Mouse (Mus musculus): ENCODE results near the gene Icmt. TPM values are rescaled to one million over a fixed set of nuclear protein-coding genes. Genes with fewer than 3 reads are reported as not detected.
A peak's percentile ranks its signal among the peaks of the same experiment; 100 is the strongest.

Icmt gene
- total RNA-seq, 4 experiments from 2014 or later = 19.3 to 27.2 (median 21.6) TPM

DNA sequence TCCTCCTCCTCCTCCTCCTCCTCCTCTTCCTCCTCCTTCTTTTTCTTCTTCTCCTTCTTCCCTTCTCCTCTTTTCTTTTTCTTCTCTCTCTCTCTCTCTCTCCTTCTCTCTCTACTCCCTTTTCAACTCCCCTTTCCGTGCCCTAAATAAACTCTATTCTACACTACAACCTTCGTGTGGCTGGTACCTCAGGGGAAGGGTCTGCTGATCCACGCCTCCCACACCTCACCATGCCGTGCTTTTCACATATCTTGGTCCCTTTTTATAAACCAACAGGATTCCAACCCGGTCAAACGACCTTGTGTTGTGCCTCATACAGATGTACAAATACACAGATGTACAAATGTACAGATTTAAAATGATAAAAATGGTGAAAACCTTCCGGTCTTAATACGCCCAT, 656 bp upstream of the Icmt start:
- no peak for DNase-seq (ENCODE audit: low spot score in 2 of 2)

- no peak for DNase-seq (ENCODE audit: low spot score in 2 of 2)
Observed at GRCm38 (mm10) chr4:152298836-152299235, 1.8 kb downstream of the Icmt start.

DNA sequence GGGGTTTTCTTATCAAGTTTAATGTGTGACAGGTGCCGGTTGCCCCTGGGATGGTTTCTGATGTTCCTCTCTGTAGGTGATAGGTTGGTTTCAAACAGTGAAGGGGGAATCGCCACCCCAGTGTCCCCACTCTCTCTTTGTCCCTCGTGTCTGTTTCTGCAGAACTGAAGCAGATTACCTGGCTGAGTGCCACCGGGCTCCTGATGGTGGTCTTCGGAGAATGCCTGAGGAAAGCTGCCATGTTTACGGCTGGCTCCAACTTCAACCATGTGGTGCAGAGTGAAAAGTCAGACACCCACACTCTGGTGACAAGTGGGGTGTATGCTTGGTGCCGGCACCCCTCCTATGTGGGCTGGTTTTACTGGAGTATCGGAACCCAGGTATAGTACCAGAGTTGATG, 3.3 kb downstream of the Icmt start:
- no peak for DNase-seq (ENCODE audit: low spot score in 2 of 2)

DNA sequence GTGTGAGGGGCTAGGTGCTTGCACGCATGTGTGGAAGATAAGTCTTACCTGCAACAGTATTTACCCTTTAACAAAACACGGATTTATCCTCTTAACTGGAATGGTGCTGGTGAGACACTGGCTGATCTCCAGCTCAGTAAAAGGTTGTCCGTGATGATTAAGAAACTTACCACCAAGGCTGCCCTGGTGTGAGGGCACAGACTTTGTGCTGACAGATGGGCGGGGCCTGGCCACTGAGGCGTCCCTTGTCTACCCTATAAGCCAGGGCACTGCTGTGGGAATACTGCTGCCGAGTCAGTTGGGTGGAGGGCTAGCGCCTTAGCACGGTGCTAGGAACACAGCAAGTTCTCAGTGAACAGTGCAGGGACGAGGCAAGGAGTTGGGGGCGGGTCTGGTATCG, 5.0 kb downstream of the Icmt start:
- DNase-seq (ENCODE audit: low spot score in 2 of 2) = no peak

DNA sequence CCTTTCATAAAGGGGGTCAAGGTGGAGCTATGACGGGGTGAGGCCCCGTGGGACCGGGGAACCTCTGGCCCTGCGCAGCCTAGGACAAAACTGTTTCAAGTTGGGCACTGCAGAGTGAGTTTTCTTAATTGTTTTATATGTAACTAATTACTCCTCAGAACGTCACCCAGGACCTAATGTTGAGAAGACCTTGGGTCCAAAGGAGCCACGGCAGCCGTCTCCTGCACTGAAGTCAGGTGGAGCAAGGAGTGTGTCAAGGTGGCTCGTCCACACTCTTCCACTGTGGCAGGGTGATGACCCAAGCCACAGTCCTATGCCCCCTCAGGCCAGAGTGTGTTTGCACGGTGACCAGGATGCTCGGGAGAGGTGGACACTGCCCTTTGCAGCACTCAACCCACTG, 6.1 kb downstream of the Icmt start:
- DNase-seq (ENCODE audit: low spot score in 2 of 2) = no peak

DNA sequence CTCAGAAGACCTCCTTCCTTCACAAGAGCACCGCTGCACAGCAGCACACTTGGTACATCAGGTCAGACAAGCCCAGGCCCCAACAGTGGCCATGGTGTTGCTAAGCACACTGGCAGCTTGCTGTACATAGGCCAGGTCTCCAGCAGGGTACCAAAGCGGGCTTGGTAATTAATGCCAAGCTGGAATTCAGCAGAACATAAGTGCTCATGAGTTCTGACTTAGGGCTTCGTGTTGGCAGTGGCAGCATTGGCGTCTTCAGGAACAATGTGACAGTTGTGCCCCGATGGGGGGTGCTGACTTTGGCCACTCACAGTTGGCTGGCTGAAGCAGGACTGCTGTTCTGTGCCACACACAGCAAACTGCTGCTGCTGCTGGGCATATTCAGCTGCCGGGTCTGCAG, 7.7 kb downstream of the Icmt start:
- DNase-seq (ENCODE audit: low spot score in 2 of 2) = no peak

DNA sequence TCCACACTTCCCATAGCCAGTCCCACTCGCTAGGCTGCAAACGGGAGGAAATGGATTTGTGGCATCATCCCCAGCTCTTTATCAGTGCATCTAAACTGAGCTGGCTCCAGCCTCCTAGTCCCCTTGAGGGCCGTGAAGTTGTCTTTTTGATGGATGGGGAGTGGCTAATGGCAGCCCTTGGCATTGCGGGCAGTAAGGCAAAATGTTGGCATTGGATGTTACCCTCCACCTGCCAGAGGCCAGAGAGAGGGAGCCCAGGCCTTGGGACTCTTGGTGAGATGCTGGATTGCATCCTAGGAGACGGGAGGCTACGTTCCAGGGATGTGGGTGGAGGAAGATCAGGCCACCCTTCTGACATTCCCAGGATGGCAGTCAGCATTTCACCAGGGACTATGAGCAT, 9.0 kb downstream of the Icmt start:
- DNase-seq (ENCODE audit: low spot score in 2 of 2) = no peak

DNA sequence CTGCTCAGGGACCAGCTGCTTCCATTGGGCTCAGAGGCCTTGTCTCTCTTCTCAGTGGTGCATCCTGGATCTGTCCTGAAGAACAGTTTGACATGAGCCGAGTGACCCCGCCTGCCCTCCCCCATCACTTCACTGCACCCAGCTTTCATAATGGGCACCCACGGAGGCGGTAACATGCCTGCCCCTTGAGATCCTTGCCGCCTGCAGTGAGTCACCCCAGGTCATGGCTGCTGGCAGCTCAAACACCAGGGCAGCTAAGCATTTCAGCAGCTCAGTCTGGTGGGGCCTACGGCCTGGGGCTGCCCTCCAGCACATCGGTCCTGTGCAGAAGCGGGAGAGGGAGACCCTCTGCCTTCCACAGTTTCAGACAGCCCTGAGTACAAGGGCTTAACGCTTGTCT, 10.5 kb downstream of the Icmt start:
- DNase-seq (ENCODE audit: low spot score in 2 of 2) = no peak

DNA sequence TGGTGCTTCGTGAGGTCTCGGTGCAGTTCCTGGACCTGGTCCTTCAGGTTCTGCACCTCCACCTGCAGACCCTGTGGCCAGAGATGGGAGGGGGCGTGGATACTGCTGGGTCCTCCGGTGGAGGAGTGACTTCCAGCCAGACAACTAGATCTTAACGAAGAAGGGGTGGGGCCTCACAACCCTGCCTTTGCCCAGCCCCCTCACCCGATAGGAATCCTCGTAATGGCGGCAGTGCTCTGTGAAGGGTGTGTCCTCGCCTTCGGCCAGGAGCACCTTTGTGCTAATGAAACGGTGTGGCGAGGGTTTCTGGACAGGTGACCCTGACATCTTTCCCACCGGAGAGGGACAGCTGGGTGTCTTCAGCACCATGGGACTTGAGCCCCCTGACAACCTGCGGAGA, 15.2 kb downstream of the Icmt start:
- DNase-seq (ENCODE audit: low spot score in 2 of 2) = no peak

DNA sequence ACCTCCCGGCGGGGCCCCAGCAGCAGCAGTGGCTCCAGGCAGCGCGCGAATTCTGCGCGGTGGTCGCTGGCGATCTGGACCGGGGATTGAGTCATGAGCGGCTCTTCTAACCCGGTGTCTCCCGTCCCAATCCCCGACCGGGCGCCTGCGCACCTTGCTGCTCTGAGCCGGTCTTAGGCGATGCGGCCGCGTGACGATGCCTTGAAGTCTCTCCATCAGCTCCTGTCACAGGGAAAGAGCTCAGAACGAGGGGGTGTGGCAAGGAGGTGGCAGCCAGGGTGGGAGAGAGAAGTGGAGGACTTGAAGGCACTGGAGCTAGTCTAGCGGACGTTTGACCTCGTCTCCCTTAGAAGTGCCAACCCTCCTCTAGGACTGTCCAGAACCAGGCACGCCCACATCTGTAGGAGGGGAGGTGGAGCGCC, 16.2 kb downstream of the Icmt start:
- no peak for DNase-seq (ENCODE audit: low spot score in 2 of 2)

GRCm38 (mm10) chr4:152313934-152314333, 16.9 kb downstream of the Icmt start:
- no peak for DNase-seq (ENCODE audit: low spot score in 2 of 2)

DNA sequence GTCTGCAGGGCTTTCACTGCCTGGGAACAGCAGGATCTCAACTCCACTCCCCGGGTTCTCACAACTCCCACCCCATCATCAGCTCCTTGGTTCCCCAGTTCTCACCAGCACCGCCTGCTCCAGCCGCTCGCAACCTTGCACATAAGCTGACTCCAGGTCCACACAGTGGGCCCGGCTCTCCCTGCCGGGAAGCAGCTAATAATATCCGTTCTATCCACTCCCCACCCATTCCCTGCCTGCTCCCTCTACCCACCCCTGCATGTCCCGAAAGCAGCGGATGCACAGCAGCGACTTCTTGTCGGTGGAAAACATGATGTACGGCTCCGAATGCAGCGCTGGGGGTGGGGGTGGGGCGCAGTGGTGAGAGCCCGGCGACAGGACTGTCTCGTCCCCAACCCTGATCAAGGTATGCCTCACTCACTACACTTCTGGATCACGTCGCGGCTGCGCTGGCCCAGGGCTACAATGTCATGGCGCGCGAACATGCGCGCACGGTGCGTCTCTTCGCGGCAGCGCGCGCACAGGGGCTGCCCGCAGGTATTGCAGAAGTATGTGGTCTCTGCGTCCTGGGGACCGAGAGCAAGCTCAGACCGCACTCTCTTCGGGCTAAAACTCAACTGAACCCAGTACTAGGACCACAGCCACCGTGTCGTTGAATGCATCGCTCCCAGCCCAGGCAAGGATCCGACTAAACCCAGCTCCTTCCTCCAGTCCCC, 18.6 kb downstream of the Icmt start:
- no peak for DNase-seq (ENCODE audit: low spot score in 2 of 2)

- no peak for DNase-seq (ENCODE audit: low spot score in 2 of 2)
Observed at GRCm38 (mm10) chr4:152317631-152318033, 20.6 kb downstream of the Icmt start.

DNA sequence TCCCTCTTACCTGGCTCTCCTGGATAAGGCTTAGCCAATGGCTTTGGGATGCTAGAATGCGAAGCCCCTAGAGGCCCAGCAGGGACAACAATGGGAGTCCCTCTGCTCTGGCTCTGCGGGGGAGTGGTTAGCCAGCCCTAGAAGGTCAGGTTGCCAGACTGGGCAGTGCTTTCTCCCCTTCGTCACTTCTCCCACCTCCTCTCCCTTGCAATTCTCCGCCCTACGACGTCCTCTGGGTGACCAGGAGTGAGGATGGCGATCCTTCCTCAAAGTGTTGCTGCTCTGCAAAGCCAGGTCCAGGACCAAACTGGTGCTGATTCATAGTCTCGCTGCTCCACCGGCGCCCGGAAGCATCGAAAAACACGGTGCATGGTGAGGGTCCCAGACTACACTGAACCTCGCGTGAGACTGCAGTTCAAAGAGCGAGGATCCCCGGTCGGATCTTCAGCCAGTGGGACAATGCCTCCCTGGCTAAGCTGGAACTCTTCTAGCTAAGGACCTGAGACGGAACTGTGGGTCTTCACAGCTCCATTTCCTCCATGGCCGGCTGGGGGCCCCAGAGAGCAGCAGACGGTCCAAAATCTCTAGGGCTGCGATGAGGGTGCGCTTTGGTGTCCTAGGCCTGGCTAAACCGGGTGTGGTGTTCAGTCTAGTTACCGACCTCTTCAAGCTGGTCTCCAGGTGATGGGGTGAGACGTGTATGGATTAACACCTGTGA, 21.6 kb downstream of the Icmt start, which contains the start of gene Rnf207:
TSS of gene Rnf207 (minus strand) at position 477 of the 718 bp plus-strand sequence.
- DNase-seq (ENCODE audit: low spot score in 2 of 2) = peak; percentile 23 to 33

- DNase-seq (ENCODE audit: low spot score in 2 of 2) = no peak
Observed at GRCm38 (mm10) chr4:152321464-152321863, 24.4 kb downstream of the Icmt start.

DNA sequence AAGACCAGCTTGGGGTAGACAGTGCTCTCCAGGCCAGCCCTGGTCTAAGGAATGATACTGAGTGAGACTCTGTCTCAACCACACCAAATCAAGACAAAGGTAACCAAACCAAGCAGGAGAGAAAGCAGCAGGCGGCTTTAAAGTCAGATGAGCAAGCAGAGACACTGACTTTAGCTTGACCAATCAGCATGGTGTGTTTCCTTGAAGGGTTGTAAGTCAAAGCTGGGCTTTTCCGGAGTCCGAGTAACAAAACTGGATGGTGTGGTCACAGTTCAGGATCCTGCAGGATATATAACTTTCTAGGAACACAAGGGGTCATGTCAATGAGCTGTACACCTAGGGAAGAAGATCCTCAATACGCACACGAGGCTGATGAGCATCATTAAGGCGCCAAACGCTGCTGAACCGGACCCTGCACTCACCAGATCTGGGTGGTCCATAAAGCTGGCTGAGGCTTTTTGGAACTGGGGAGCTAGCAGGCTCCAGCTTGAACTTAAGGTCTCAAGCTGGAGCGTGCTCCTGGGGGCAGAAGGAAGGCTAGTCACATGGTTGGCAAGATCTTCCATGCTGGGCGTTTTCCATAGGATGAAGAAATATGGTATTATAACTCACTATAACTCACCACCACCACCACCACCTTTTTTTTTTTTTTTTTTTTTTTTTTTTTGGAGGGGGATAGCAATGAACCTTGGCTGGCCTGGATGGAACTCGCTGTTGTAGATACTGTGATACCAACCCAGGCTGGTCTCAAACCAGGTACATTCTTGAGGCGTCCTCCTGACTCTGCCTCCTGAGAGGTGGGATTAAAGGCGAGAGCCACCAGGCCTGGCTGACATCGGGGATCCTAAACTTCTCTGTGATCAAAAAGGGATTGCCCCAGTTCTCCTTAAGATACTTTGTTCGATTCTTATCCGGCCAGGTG, 27.9 kb downstream of the Icmt start:
- DNase-seq (ENCODE audit: low spot score in 2 of 2) = no peak

DNA sequence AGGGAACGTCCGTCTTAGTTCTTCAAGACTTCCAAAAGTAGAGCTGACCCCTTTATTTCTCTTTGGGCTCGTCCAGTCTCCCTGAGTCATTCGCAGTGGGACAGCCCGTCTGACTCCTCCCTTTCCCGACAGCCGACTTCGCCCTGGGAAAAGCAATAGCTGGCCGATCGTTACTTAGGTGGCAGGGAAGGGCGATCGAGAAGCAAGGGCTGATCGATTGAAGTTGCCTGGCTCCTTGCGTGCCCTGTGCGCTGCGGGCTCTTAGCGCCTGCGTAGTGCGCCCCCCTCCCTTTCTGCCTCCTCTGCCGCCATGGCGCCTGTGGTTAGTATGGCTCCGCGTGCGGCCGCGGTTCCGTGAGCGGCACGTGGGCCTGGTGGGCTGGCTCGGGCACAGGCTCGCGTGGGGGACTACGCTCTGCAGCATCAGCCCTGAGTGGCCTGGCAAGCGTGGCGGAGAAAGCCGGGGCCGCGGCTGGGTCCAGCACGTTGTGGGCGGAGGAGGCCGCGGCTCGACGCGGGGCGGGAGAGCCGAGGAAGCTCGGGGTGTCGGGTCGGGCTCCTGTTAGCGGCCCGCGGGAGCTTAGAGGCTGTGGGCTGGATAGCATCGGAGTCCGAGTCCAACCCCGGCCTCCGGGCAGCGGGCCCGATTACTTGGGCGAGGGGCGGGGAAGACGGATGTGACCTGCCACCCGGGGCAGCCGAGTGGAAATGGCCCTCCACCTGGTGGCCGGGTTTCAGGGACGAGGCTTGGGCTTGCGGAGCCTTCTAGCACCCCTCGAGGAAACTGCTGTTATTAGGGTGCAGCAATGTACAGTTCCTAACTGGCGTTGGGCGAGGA, 28.8 kb downstream of the Icmt start, which contains the start of gene Rpl22:
TSS of gene Rpl22 (plus strand) at position 169 of the 838 bp plus-strand sequence.
- DNase-seq (ENCODE audit: low spot score in 2 of 2) = peak; percentile 87 to 93

- no peak for DNase-seq (ENCODE audit: low spot score in 2 of 2)
Observed at GRCm38 (mm10) chr4:152326543-152326942, 29.5 kb downstream of the Icmt start.

GRCm38 (mm10) chr4:152328691-152329090, 31.7 kb downstream of the Icmt start:
- no peak for DNase-seq (ENCODE audit: low spot score in 2 of 2)

GRCm38 (mm10) chr4:152332952-152333351, 35.9 kb downstream of the Icmt start:
- peak; percentile 32 to 45 for DNase-seq (ENCODE audit: low spot score in 2 of 2)

DNA sequence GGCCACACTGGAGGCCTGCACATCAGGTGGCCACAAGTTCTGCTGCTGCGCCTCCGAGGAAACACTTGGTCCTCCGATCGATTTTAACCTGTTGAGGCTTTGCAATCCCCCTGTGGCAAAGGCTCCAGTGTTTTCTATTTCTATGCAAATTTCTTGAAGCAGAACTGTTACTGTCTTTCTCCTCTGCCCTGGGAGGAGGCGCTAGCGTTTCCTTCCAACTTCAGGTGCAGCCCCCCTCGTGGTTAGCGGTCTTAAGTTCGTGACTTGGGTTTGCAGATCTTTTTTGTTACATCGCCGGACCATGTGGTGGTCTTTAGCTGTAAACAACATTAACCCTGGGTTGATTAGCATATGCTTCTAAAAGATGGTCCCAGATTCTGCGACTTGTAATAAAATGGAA, 36.6 kb downstream of the Icmt start:
- no peak for DNase-seq (ENCODE audit: low spot score in 2 of 2)

Data from gastrocnemius, adult 8-10 months (tissue).